Mouse (Mus musculus) CD4-positive helper T cell, adult 2 months (primary cell): Measurements from ENCODE around the gene Ceacam9.
A peak's percentile ranks its signal among the peaks of the same experiment; 100 is the strongest.
"Not testable (repeated sequence)": the region's sequence is repeated elsewhere in the genome, so short reads cannot be mapped to it uniquely, and the experiment has no call there.

ENCODE experiments used
- DNase-seq: peaks from one replicate; pipeline ENCODE4 v3.0.0-alpha.2; 2012; ENCODE audit warnings: low read depth, missing footprints, low spot score

The Ceacam9 gene

GRCm38 (mm10) chr7:16721629-16722028 is at the start of gene Ceacam9:
Ceacam9 (plus strand) TSS chr7:16721929.
- no peak for DNase-seq

GRCm38 (mm10) chr7:16673823-16674222 is 47.9 kb upstream of the Ceacam9 start:
- DNase-seq = no peak

GRCm38 (mm10) chr7:16674699-16675098 is 47.0 kb upstream of the Ceacam9 start:
- not testable (repeated sequence) for DNase-seq

GRCm38 (mm10) chr7:16675605-16676004 is 46.1 kb upstream of the Ceacam9 start, which contains the start of gene Ceacam15:
Ceacam15 (minus strand) TSS chr7:16675705.
- DNase-seq = no peak

GRCm38 (mm10) chr7:16680194-16680593 is 41.5 kb upstream of the Ceacam9 start:
- DNase-seq = not testable (repeated sequence)

GRCm38 (mm10) chr7:16689196-16689595 is 32.5 kb upstream of the Ceacam9 start:
- DNase-seq = no peak

GRCm38 (mm10) chr7:16695025-16695424 is 26.7 kb upstream of the Ceacam9 start:
- DNase-seq = peak; percentile 31

- peak; percentile 65 for DNase-seq
These were observed 22.7 kb upstream of the Ceacam9 start for GRCm38 (mm10) chr7:16699042-16699441.

GRCm38 (mm10) chr7:16700583-16700982 is 21.1 kb upstream of the Ceacam9 start:
- DNase-seq = no peak

GRCm38 (mm10) chr7:16706385-16706784 is 15.3 kb upstream of the Ceacam9 start:
- DNase-seq = no peak

- DNase-seq = no peak
These were observed 13.5 kb upstream of the Ceacam9 start for GRCm38 (mm10) chr7:16708244-16708643.

- no peak for DNase-seq
These were observed 11.1 kb upstream of the Ceacam9 start for GRCm38 (mm10) chr7:16710604-16711003.

GRCm38 (mm10) chr7:16712633-16713415 is 8.9 kb upstream of the Ceacam9 start:
- DNase-seq = no peak

- DNase-seq = peak; percentile 23
These were observed 5.1 kb upstream of the Ceacam9 start for GRCm38 (mm10) chr7:16716456-16717152.

GRCm38 (mm10) chr7:16722490-16722889 is 761 bp downstream of the Ceacam9 start:
- not testable (repeated sequence) for DNase-seq

GRCm38 (mm10) chr7:16728596-16729348 is 7.0 kb downstream of the Ceacam9 start:
- peak; percentile 76 for DNase-seq

- DNase-seq = peak; percentile 45
These were observed 7.8 kb downstream of the Ceacam9 start for GRCm38 (mm10) chr7:16729563-16729962.

GRCm38 (mm10) chr7:16730791-16731190 is 9.1 kb downstream of the Ceacam9 start:
- DNase-seq = no peak

- no peak for DNase-seq
These were observed 10.2 kb downstream of the Ceacam9 start for GRCm38 (mm10) chr7:16731893-16732422.

- no peak for DNase-seq
These were observed 15.9 kb downstream of the Ceacam9 start for GRCm38 (mm10) chr7:16737606-16738072.

- DNase-seq = peak; percentile 95
These were observed 16.5 kb downstream of the Ceacam9 start, which contains the start of gene Ap2s1 for GRCm38 (mm10) chr7:16738073-16738696. Ap2s1 (plus strand) TSS chr7:16738410.
